Mouse (Mus musculus): ENCODE results near the gene Enho. TPM values are rescaled to one million over a fixed set of nuclear protein-coding genes. Genes with fewer than 3 reads are reported as not detected.
A peak's percentile ranks its signal among the peaks of the same experiment; 100 is the strongest.

Gene Enho
- total RNA-seq, 2 experiments from 2014 or later = 6.7 to 9.9 TPM

DNA sequence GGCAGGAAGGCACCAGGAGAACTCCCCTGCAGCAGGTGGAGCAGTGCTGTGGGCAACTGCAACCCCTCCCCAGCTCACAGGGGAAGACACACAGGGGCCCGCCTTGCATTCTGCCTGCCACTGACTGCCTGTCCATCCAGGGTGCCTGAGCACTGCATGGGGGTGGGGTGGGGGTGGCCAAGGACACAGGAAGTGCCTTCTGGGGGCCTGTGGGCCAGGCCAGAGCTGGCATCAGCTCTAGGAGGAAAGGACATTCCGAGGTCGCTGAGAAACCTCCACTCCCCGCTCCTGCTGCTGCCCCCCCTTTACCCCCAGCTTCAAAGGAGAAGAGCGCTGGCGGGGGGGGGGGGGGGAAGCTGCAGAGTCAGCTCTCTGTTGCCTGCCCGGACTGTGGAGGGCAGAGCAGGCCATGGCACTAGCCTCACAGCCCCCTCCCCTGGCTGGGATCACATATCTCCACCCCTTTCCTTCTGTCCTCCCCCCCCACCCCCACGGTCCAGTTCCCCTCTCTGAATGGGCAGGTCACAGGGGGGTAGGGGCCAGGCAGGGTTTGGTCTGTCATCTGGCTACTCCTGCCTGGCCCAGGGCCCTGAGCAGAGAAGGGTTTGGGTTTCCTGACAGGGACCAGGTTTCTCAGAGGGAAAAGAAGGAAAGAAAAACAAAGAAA lies 25.0 kb upstream of the Enho start:
- no peak for DNase-seq
- intact Hi-C loops (cut with DNase I; ENCODE audit: low total_unique reads) = no loop called here

DNA sequence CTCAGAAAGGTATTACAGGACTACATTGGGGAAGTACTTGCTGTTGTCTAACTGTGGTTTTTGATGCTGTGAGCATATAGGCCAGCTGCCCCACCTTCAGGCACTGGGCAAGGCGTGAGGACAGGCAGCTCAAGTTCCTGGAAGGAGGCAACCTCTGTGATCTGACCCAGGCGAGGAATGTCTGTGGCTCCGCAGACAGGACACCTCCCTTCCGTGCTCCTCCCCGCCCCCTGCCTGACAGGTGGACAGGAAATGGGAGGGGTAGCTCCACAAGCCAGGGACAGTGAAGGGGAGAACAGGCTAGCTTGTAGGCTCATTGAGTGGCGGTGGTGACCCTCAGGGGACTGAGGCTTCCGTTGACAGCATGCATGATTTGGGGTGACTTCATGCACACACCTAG lies 24.4 kb upstream of the Enho start:
- peak; percentile 54 for DNase-seq
- intact Hi-C loops (cut with DNase I; ENCODE audit: low total_unique reads) = no loop called here

DNA sequence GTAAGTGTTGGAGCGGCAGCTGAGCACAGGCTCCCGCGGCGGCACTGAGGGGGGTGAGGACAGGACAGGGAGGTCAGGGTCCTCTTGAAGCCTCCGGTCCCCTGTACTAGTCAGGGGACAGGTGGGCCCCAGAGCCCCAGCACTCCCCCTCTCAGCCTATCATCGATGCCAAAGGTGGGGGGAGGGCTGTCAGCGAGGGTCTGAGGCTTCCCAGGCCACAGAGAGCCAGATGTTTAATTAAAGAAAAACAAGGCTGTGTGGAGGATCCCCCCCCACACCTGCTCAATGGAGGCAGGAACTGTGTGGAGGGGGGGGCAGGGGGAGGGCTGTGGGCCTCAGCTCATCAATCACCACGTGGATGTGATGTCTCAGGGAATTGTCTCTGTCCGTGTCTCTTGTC lies 23.5 kb upstream of the Enho start:
- no peak for DNase-seq
- intact Hi-C loops (cut with DNase I; ENCODE audit: low total_unique reads) = no loop called here

DNA sequence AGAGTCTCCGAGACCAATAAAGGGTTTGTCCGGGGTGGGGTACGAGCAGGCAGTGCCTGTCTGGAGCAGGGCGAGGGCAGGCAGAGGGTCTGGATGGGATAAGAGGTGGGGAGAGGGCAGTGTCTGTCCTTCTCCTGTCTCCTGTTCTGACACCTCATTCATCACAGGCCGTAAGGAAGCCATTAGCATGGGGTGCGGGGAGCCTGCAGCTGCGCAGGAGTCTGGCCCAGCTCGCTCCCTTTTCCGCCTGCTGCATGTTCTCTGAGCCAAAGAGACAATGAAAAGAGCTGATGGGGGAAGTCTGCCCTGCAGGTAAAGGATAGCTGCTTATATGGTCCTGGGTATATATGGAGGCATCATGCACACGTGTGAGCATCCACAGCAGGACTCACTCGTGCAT lies 22.6 kb upstream of the Enho start:
- intact Hi-C loops (cut with DNase I; ENCODE audit: low total_unique reads) = no loop called here
- no peak for DNase-seq

DNA sequence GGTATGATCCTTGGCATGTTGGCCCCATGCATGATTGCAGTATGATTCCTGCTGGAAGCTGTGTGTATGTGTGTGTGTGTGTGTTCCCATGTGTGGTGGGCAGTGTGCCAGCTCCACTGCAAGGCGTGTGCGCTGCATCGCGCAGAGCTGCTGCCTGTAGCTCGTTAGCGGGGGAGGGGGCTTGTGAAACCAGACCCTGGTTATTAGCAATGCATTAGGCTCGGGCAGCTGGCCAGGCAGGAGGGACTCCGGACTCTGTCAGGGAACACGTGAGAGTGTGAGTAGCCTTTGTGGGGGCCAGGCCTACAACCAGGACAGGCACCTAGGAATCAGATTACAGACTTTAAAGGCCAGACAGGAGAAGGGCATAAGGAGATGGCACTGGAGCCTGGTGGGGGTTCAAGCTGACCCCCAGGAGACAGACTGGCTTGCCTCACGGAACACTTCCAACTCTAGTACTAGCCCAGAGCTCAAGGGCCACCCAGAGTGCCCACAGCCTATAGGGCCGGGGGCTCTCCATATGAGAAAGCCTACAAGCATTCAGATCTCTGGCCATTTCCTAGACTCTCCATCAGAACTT lies 20.8 kb upstream of the Enho start:
- DNase-seq = no peak
- intact Hi-C loops (cut with DNase I; ENCODE audit: low total_unique reads) = no loop called here

DNA sequence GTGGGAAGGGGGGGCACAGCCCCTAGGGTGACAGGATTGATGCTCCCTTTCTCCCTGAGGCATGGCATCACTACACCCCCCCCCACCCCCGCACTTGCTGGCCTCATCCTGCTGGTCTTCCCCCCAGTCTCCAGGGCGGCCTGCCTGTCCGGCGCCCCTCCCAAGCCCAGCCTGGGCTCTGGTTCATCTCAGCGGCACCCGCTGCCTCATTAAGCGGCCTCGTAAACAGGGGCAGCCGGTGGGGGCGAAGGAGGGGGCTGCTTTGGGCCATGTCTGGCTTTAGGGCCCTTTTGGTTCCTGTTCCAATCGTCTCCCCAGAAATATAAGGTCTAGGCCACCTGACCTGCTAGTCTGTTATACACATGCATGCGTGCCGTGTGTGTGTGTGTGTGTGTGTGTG lies 19.4 kb upstream of the Enho start:
- no peak for DNase-seq
- intact Hi-C loops (cut with DNase I; ENCODE audit: low total_unique reads) = loop anchor here (5.0 kb wide), 1 partner anchor 48 kb away; no protein-coding TSS in a partner anchor

DNA sequence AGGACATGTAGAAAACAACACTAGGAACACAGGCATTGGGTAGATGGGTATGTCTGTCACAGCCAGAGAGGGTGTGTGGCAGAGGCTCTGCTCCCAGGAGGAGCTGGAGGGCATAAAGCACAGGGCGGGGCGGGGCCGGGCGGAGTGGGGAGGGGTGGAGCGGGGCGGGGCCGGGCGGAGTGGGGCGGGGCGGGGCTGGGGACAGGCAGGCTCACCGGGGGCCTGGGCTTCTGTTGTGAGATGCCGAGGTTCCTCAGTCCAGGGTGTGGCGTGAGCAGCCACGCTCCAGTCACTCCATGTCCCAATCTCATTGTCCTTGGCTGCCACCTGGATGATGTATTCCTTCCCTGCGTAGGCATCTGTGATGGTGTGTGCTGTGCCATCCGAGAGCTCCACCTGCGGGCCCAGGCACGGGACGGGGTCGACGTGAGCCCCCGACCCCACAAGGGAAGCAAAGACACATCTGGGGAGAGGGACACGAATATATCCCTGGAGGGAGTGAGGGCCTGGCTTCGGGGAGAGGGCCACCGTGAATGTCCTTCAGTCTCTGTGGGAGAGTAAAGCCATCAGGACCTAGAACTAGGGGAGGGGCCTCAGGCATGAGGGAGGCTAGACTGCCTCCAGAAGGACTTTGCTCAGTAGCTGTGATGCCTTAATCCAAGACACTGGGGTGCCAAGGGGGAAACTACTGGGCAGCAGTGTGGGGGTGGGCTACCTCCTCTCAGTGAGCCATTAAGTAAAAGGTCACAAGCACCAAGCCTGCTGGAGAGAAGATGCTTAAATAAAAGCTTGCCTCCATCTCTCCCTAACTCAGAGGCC lies 18.7 kb upstream of the Enho start:
- intact Hi-C loops (cut with DNase I; ENCODE audit: low total_unique reads) = loop anchor here (5.0 kb wide), 1 partner anchor 49 kb away; no protein-coding TSS in a partner anchor
- DNase-seq = no peak

DNA sequence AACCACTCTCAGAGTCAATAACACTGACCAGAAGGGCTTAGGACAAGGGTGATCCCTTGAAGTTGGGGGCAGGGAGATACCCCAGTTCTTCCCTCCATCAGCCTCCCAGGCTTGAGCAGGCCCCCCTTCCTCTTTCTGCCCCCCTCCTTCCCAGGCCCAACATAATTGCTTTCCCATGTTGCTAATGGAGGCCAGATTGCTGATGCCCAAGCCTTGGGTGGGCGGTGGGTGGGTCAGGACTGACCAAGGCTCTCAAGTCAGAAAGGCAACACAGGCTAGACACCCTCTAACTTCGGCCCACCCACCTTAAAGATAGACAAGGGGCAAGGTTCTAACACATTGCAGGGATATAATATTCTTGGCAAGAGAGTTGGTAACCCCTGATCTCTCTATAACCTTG lies 15.4 kb upstream of the Enho start:
- no peak for DNase-seq
- intact Hi-C loops (cut with DNase I; ENCODE audit: low total_unique reads) = loop anchor here (5.0 kb wide), 1 partner anchor 52 kb away; no protein-coding TSS in a partner anchor

DNA sequence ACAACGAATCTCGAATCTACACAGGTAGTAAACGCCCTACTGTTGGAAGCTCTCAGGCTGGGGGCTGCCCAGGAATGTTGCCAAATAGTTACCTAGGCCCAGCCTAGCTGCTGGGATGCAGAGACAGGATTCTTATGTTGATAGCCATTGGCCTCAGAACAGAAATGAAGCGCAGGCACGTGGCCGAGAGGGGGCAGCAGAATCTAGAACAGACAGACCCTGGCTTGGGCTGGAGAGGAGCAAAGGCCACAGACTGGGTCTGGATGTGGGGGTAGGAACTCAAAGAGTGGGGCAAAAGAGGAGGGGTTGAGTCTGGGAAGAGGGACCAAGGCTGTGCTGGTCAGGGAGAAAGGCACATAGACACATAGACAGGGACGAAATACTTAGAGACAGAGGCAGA lies 14.1 kb upstream of the Enho start:
- intact Hi-C loops (cut with DNase I; ENCODE audit: low total_unique reads) = loop anchor here (5.0 kb wide), 1 partner anchor 42 kb away; no protein-coding TSS in a partner anchor
- DNase-seq = peak; percentile 73

DNA sequence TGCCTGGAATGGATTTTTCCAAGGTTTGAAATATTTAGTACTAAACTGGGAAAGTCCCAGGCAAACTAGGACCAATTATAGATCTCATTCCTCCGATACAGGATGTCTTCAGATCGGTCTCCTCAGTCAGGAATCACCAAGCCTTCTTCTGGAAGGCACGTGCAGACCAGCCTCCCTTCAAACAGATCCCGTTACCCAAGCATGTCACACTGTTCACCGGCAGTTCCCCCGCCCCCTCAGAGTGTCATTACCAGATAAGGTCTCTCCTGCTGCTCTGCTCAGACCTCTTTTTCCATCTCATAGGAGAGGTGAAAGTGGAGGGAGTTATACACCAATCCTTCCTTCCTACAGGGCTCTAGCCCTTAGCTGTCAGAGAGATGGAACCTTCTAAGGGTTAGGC lies 13.6 kb upstream of the Enho start:
- intact Hi-C loops (cut with DNase I; ENCODE audit: low total_unique reads) = loop anchor here (5.0 kb wide), 1 partner anchor 41 kb away; no protein-coding TSS in a partner anchor
- DNase-seq = no peak

DNA sequence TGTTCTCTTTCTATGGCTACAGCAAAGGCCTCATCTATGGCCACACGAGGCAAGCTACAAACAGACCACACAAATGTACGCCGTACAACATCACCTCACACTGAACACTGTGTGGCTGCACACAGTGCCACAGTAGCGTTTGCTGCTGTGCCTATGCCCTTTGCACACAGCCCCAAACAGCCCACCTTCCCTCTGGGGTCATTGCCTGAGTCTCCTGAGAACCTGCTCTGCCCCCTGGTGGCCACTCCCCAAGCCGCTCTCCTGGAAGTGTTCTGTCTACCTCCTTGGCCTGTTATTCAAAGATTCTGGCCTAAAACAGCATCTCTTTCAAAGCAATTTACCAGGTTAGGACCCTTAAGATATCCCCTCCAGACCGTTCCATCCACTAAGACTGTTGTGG lies 13.2 kb upstream of the Enho start:
- DNase-seq = peak; percentile 77
- intact Hi-C loops (cut with DNase I; ENCODE audit: low total_unique reads) = loop anchor here (5.0 kb wide), 1 partner anchor 41 kb away; no protein-coding TSS in a partner anchor

DNA sequence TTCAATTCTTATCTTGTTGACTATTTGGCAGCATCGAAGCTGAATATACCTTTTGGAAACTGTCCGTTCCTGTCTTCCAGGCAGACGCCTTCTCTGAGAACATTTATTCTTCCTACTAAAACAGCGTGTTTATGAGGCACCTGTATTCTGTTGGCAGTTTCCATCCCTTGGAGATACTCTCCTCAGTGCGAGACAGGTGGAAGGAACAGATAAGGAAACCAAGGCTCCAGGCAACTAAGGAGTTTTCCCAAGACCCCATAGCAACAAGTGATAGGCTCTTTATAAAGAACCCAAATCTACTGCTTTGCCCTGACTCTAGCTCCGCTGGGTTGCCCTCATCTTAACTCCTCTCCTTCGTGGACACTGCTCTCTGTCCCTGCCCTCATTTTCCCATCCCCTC lies 8.5 kb upstream of the Enho start:
- intact Hi-C loops (cut with DNase I; ENCODE audit: low total_unique reads) = no loop called here
- no peak for DNase-seq

DNA sequence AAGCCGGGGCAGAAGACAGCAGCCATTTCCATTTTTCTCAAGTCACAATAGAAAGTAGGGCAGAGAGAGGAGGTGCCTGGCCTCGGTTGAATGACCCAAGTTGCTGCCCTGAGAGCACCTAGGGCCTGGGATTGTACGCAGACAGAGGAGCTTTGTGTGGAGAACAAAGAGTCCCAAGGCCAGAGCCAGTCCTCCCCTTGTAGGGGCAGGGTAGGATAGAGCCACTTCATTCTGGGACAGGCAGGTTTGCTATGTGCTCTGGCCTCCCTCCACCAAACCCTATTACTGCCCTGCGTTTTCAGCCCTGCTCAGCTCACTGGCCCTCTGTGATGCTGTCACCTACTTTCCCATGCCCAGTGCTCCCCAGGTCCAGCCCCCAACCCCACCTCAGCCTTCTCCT lies 8.0 kb upstream of the Enho start:
- no peak for DNase-seq
- intact Hi-C loops (cut with DNase I; ENCODE audit: low total_unique reads) = no loop called here

DNA sequence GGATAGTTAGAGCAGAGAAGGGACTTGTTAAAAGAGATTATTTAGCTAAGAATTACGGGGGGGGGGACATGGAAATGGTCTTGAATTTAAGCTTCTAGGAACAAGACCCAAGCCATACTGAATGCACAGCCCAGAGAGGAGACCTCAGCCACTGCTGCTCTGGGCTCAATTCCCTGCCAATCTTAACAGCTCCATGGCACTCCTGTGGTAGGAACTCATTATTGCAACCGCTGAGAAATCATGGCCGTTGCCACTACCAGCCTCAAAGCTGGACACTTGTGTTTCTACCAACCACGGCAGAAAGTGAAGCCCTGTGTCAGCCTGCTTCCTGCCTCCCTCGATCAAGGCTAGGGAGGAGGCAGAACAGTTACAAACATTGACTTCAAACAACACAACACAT lies 5.4 kb upstream of the Enho start:
- no peak for DNase-seq
- intact Hi-C loops (cut with DNase I; ENCODE audit: low total_unique reads) = no loop called here

DNA sequence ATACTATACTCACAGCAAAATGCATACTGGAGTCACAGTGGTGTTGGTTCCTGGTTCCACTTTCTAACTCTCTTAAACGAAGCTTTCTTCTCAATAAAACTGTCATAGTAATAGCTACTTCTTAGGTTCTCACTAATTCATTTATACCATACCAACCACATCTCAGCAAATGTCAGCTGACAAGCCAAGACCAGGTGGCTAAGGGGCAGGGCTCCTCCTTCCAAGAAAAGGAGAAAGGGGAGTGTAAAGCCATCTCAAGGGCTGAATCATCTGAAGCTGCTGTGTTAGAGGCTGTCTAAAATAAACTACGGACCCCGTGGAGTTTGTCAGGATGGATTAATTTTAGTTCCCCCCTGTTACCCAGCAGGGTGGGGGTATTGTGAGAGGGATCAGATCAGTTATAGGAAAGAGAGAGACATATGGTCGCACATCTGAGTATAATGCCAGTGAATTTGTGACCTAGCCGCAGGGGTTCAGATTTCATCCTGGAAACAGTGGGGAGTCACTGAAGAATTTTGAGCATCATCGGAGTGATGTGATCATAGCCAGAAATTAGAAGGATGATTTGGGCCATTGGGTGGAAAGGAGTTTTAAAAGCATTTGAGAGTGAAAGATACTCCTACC lies 1.2 kb upstream of the Enho start:
- no peak for DNase-seq
- intact Hi-C loops (cut with DNase I; ENCODE audit: low total_unique reads) = no loop called here

DNA sequence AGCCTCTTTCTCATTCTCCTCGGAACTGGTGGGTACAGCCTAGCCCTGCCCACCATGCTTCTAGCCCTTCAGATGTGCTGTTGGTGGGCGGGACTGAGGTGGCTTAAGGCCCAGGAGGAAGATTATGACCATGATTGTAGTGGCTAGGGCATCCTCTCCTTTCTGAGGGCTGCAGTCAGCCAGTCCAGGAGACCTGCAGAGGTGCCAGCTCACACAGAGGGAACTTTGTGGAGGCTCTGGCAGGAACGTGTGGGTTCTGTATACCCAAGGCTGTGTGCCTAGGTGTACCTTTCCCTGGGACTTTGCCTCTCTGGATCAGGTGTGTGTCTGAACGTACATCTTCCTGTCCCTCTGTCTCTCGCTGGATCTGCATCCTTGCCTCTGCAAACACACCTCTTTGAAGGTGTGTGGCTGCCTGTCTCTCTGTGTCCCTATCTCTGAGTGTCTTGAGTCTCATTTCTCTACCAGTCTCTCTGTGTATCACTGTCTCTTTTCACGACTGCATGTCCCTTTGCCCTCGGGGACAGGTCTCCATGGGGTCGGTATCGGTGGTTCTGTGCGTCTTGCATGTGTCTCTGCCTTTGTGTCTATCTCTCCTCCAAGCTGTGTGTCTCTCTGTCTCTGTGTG lies 796 bp downstream of the Enho start:
- DNase-seq = no peak
- intact Hi-C loops (cut with DNase I; ENCODE audit: low total_unique reads) = no loop called here

DNA sequence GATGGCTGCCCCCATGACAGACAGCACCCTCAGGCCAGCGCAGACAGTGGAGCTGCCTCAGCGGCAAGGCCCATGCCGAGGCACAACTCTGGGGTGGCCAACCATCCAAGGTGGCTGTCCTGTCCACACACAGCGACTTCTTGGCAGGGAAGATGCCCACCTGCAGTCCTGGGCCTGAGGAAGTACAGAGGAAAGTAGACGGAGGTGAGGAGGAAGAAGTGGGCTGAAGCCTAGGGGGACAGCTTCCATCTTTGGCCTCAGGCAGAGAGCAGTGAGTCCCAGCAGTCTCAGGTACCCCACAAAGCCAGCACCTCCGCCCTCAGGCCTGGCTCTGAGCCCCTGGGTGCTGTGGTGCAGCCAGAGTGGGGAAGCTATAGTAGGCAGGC lies 1.3 kb downstream of the Enho start:
- intact Hi-C loops (cut with DNase I; ENCODE audit: low total_unique reads) = no loop called here
- no peak for DNase-seq

DNA sequence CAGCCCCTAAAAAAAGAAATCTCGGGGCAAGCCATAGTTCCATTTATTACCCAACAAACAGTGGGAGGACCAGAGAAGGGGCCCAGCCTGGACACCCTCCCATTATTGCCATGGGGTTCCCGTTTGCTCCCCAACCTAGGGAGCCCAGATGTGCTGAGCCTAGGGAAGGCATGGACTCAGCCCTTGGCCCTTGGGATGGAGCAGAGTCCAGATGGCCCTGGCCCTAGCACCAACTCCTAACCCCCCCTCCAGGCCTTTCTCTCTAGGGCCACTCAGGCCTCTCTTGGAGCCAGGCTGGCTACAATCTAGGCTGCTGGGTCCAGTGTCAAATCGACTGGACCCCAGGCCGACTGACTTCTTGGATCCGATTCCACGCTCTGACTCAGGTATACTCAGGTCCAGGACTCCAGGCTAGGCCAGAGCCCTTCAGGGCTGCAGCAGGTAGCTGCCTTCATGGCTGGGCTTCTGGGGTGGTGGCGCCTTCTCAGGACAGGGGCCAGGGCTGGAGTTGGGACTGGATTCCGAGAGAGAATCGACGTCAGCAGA lies 1.9 kb downstream of the Enho start:
- intact Hi-C loops (cut with DNase I; ENCODE audit: low total_unique reads) = no loop called here
- no peak for DNase-seq

DNA sequence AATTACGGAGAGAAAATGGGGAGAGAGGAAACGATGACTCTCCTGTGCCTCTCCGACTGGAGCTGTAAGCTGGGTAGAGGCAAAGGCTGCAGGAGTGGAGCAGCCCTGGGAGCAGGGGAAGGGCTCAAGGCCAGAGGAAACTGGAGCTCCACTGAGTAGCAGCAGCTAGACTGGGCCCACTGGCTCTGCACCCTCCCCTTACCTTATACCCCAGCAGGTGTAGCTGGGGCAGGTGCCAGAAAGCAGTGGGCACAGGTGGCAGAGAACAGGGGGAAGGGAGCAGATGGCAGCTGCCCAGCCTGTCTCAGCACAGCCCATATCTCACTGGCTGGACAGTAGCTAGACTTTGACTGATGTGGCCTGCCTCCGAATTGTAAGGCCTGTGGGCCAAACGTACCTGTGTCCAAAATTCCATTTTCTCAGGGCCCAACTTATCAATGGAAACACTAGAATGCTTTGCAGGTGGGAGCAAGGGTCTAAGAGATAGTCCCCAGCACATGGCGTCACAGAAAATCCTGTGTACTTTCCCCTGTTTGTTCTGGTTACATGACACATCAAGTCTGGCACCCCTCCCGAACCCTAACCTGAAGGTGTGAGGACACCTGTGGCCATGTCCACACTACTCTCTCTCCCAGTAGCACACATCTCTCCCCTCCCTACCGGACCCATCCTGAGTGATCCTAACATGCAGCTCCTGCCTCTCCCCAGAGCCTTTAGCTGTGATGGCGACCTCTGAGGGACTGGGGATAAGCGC lies 3.1 kb downstream of the Enho start:
- intact Hi-C loops (cut with DNase I; ENCODE audit: low total_unique reads) = no loop called here

More for the DNA sequence above, 3.1 kb downstream of the Enho start:
- no peak for DNase-seq
